Mouse (Mus musculus): Measurements from ENCODE around the gene Sephs2. TPM values are rescaled to one million over a fixed set of nuclear protein-coding genes. Genes with fewer than 3 reads are reported as not detected.

Gene Sephs2
- polyA plus RNA-seq, 1 experiment from 2014 or later, result 78.0 TPM

- no peaks in the 10 kb centered on the region for H3K4me1 ChIP-seq (ENCODE audit: control insufficient read depth, insufficient read depth, low read length)
- H3K36me3 ChIP-seq (ENCODE audit: control insufficient read depth, insufficient read depth, low read length), result peaks cover 2% of the 10 kb centered on the region; the same call in 1 of the 2 replicates
- 85% methylated on average over 6 of the region's 6 CpGs for WGBS
- no peak overlapping the region for H3K9ac ChIP-seq (ENCODE audit: low read length)
- no peak overlapping the region for H3K27ac ChIP-seq (ENCODE audit: low read depth, low read length)
- no peak overlapping the region for H3K4me3 ChIP-seq (ENCODE audit: low read depth, low read length)
- ATAC-seq (ENCODE audit: insufficient read depth, low FRiP score, low TSS enrichment) (no peak), DNase-seq (ENCODE audit: low spot score) (no peak)
- H3K4me2 ChIP-seq (ENCODE audit: low read depth), result no peak overlapping the region
- no peaks in the 10 kb centered on the region for H3K9me3 ChIP-seq (ENCODE audit: control insufficient read depth, low read length)
- H3K27me3 ChIP-seq (ENCODE audit: control insufficient read depth, insufficient read depth, low read length), result no peaks in the 10 kb centered on the region
These were observed 50.1 kb downstream of the Sephs2 start for GRCm38 (mm10) chr7:127223515-127224478.

- no peaks in the 10 kb centered on the region for H3K9me3 ChIP-seq (ENCODE audit: control insufficient read depth, low read length)
- 97% methylated on average over 3 of the region's 3 CpGs for WGBS
- H3K4me3 ChIP-seq (ENCODE audit: low read depth, low read length), result no peak overlapping the region
- DNase-seq (ENCODE audit: low spot score), result no peak
- no peaks in the 10 kb centered on the region for H3K27me3 ChIP-seq (ENCODE audit: control insufficient read depth, insufficient read depth, low read length)
- H3K27ac ChIP-seq (ENCODE audit: low read depth, low read length), result no peak overlapping the region
- no peak overlapping the region for H3K9ac ChIP-seq (ENCODE audit: low read length)
- no peaks in the 10 kb centered on the region for H3K4me1 ChIP-seq (ENCODE audit: control insufficient read depth, insufficient read depth, low read length)
- no peak overlapping the region for H3K4me2 ChIP-seq (ENCODE audit: low read depth)
- H3K36me3 ChIP-seq (ENCODE audit: control insufficient read depth, insufficient read depth, low read length), result peaks cover 2% of the 10 kb centered on the region; the same call in 1 of the 2 replicates
- no peak for ATAC-seq (ENCODE audit: insufficient read depth, low FRiP score, low TSS enrichment)
These were observed 50.7 kb downstream of the Sephs2 start for GRCm38 (mm10) chr7:127223106-127223505.

Other genes with a start within 250 kb of the Sephs2 start
- 90.8 and 94.5 TPM in 2 replicates for gene Maz, start 247.0 kb downstream of the Sephs2 start, polyA plus RNA-seq (2014; fragmentation: Nextera tagmentation; extraction: Ambion mirVana)
- gene Kif22, start 231.6 kb downstream of the Sephs2 start, polyA plus RNA-seq (2014; fragmentation: Nextera tagmentation; extraction: Ambion mirVana), result 156 and 168 TPM in 2 replicates
- not detected in 2 replicates for gene Zg16, start 186.7 kb downstream of the Sephs2 start, polyA plus RNA-seq (2014; fragmentation: Nextera tagmentation; extraction: Ambion mirVana)
- gene AI467606, start 182.7 kb downstream of the Sephs2 start, polyA plus RNA-seq (2014; fragmentation: Nextera tagmentation; extraction: Ambion mirVana), result 1.0 and 1.1 TPM in 2 replicates
- 1.8 and 2.0 TPM in 2 replicates for gene Qprt, start 151.8 kb downstream of the Sephs2 start, polyA plus RNA-seq (2014; fragmentation: Nextera tagmentation; extraction: Ambion mirVana)
- gene Spn, start 136.2 kb downstream of the Sephs2 start, polyA plus RNA-seq (2014; fragmentation: Nextera tagmentation; extraction: Ambion mirVana), result 0.27 TPM in 1 of 2 replicates, not detected in the other
- gene Cd2bp2, start 78.0 kb downstream of the Sephs2 start, polyA plus RNA-seq (2014; fragmentation: Nextera tagmentation; extraction: Ambion mirVana), result 91.6 and 92.0 TPM in 2 replicates
- gene Tbc1d10b, start 65.6 kb downstream of the Sephs2 start, polyA plus RNA-seq (2014; fragmentation: Nextera tagmentation; extraction: Ambion mirVana), result 23.9 and 28.8 TPM in 2 replicates
- 87.1 and 113 TPM in 2 replicates for gene Mylpf, start 65.2 kb downstream of the Sephs2 start, polyA plus RNA-seq (2014; fragmentation: Nextera tagmentation; extraction: Ambion mirVana)
- 28.7 and 31.4 TPM in 2 replicates for gene Zfp553, start 41.0 kb downstream of the Sephs2 start, polyA plus RNA-seq (2014; fragmentation: Nextera tagmentation; extraction: Ambion mirVana)
- gene Sept1, start 40.9 kb downstream of the Sephs2 start, polyA plus RNA-seq (2014; fragmentation: Nextera tagmentation; extraction: Ambion mirVana), result 19.6 and 22.0 TPM in 2 replicates
- gene Zfp771, start 29.8 kb downstream of the Sephs2 start, polyA plus RNA-seq (2014; fragmentation: Nextera tagmentation; extraction: Ambion mirVana), result 53.2 and 54.5 TPM in 2 replicates
- 205 and 228 TPM in 2 replicates for gene Dctpp1, start 13.3 kb downstream of the Sephs2 start, polyA plus RNA-seq (2014; fragmentation: Nextera tagmentation; extraction: Ambion mirVana)
- gene Itgal, start 22.2 kb upstream of the Sephs2 start, polyA plus RNA-seq (2014; fragmentation: Nextera tagmentation; extraction: Ambion mirVana), result 1.2 and 1.4 TPM in 2 replicates
- 5.1 and 7.0 TPM in 2 replicates for gene Zfp768, start 71.5 kb upstream of the Sephs2 start, polyA plus RNA-seq (2014; fragmentation: Nextera tagmentation; extraction: Ambion mirVana)
- gene Zfp747, start 102.0 kb upstream of the Sephs2 start, polyA plus RNA-seq (2014; fragmentation: Nextera tagmentation; extraction: Ambion mirVana), result 9.4 and 9.8 TPM in 2 replicates
- gene 9130019O22Rik, start 113.1 kb upstream of the Sephs2 start, polyA plus RNA-seq (2014; fragmentation: Nextera tagmentation; extraction: Ambion mirVana), result 6.5 and 8.9 TPM in 2 replicates
- 7.1 and 8.1 TPM in 2 replicates for gene E430018J23Rik, start 119.6 kb upstream of the Sephs2 start, polyA plus RNA-seq (2014; fragmentation: Nextera tagmentation; extraction: Ambion mirVana)
- gene Zfp764, start 132.8 kb upstream of the Sephs2 start, polyA plus RNA-seq (2014; fragmentation: Nextera tagmentation; extraction: Ambion mirVana), result 7.5 and 7.6 TPM in 2 replicates
- 31.6 and 33.9 TPM in 2 replicates for gene Zfp688, start 148.0 kb upstream of the Sephs2 start, polyA plus RNA-seq (2014; fragmentation: Nextera tagmentation; extraction: Ambion mirVana)
- 11.7 and 16.4 TPM in 2 replicates for gene Zfp689, start 175.1 kb upstream of the Sephs2 start, polyA plus RNA-seq (2014; fragmentation: Nextera tagmentation; extraction: Ambion mirVana)
- gene Prr14, start 185.6 kb upstream of the Sephs2 start, polyA plus RNA-seq (2014; fragmentation: Nextera tagmentation; extraction: Ambion mirVana), result 55.5 and 71.8 TPM in 2 replicates
- gene Fbrs, start 205.1 kb upstream of the Sephs2 start, polyA plus RNA-seq (2014; fragmentation: Nextera tagmentation; extraction: Ambion mirVana), result 15.4 and 17.1 TPM in 2 replicates
- gene Srcap, start 237.9 kb upstream of the Sephs2 start, polyA plus RNA-seq (2014; fragmentation: Nextera tagmentation; extraction: Ambion mirVana), result 58.3 and 66.0 TPM in 2 replicates
- gene Gm42715, start 245.5 kb upstream of the Sephs2 start, polyA plus RNA-seq (2014; fragmentation: Nextera tagmentation; extraction: Ambion mirVana), result 18.4 TPM in 2 replicates